Mouse (Mus musculus): Measurements from ENCODE around the gene Adprh. TPM values are rescaled to one million over a fixed set of nuclear protein-coding genes. Genes with fewer than 3 reads are reported as not detected.
"Not testable (repeated sequence)": the region's sequence is repeated elsewhere in the genome, so short reads cannot be mapped to it uniquely, and the experiment has no call there.

The Adprh gene
- polyA plus RNA-seq, 1 experiment from 2014 or later: 136 TPM

DNA sequence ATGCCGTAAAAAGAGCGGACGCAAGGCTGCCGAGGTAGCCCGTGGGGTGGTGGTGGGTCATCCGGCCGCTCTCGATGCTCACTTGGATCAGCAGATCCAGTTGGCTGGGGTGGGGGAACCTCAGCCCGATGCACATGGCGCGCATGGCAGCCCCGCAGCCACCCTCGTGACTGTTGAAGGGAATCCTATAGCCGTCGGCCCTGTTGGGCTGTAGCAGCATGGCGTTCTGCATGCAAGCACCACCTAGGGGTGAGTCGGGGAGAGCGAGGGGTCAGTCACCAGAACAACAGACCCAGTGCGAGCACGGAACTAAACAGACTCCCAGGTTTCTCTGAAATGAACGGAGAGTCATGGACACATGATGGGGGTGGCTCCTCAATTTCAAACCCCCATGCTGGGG is 5.1 kb downstream of the Adprh start:
- peaks cover 74% of the 10 kb centered on the region for H3K36me3 ChIP-seq (replicated peaks; ENCODE audit: control insufficient read depth, insufficient read depth)
- 92% methylated on average over 21 of the region's 21 CpGs for WGBS
- H3K9ac ChIP-seq: no peak overlapping the region
- no peak overlapping the region for H3K27ac ChIP-seq
- no peak for ATAC-seq (ENCODE audit: low FRiP score)
- no peaks in the 10 kb centered on the region for H3K9me3 ChIP-seq (ENCODE audit: control insufficient read depth, low read length)
- no peaks in the 10 kb centered on the region for H3K27me3 ChIP-seq (ENCODE audit: control insufficient read depth, insufficient read depth, low read length)
- DNase-seq (ENCODE audit: low spot score): no peak
- H3K4me1 ChIP-seq (replicated peaks; ENCODE audit: control insufficient read depth, insufficient read depth, low read length): peaks cover 12% of the 10 kb centered on the region; the same call in 1 of the 2 replicates
- no peak overlapping the region for H3K4me3 ChIP-seq (replicated peaks; ENCODE audit: low read length)
- no peak overlapping the region for H3K4me2 ChIP-seq (replicated peaks)

GRCm38 (mm10) chr16:38446141-38446540 is 6.4 kb downstream of the Adprh start:
- not testable (repeated sequence) for H3K27me3 ChIP-seq (ENCODE audit: control insufficient read depth, insufficient read depth, low read length); H3K9me3 ChIP-seq (ENCODE audit: control insufficient read depth, low read length); H3K9ac ChIP-seq; H3K4me1 ChIP-seq (replicated peaks; ENCODE audit: control insufficient read depth, insufficient read depth, low read length); DNase-seq (ENCODE audit: low spot score); ATAC-seq (ENCODE audit: low FRiP score); H3K4me3 ChIP-seq (replicated peaks; ENCODE audit: low read length); H3K27ac ChIP-seq; H3K4me2 ChIP-seq (replicated peaks)
- 98% methylated on average over 2 of the region's 2 CpGs for WGBS
- peaks cover 74% of the 10 kb centered on the region for H3K36me3 ChIP-seq (replicated peaks; ENCODE audit: control insufficient read depth, insufficient read depth)

DNA sequence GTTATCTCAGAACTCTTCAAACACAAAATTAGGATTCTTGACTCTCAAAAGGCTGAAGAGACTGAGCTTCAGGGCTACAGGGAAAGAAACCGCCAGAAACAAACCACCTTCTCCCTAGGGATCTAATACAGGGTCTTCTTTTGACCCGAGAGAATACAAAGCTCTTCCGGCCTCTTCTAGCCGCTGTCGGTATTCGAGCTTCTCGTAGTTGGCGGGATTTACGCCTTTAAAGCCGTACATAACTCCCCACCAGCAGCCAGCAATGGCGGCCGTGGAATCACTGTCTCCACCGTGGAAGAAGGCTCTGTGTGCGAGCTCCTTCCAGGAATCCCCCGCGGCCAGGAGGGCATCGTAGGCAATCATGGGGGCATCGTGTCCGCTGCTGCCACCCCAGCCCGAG is 6.9 kb downstream of the Adprh start:
- Histone ChIP-seq H3K36me3 (replicated peaks; ENCODE audit: control insufficient read depth, insufficient read depth) (peaks cover 74% of the 10 kb centered on the region), H3K9ac (no peak overlapping the region), H3K27me3 (ENCODE audit: control insufficient read depth, insufficient read depth, low read length) (no peaks in the 10 kb centered on the region), H3K4me3 (replicated peaks; ENCODE audit: low read length) (no peak overlapping the region), H3K4me2 (replicated peaks) (no peak overlapping the region), H3K27ac (no peak overlapping the region), H3K4me1 (replicated peaks; ENCODE audit: control insufficient read depth, insufficient read depth, low read length) (0 out of 2 replicates have a peak, but pooled peaks cover under 1% of the 10 kb centered on the region), H3K9me3 (ENCODE audit: control insufficient read depth, low read length) (no peaks in the 10 kb centered on the region)
- no peak for ATAC-seq (ENCODE audit: low FRiP score)
- DNase-seq (ENCODE audit: low spot score): no peak
- 97% methylated on average over 20 of the region's 20 CpGs for WGBS

DNA sequence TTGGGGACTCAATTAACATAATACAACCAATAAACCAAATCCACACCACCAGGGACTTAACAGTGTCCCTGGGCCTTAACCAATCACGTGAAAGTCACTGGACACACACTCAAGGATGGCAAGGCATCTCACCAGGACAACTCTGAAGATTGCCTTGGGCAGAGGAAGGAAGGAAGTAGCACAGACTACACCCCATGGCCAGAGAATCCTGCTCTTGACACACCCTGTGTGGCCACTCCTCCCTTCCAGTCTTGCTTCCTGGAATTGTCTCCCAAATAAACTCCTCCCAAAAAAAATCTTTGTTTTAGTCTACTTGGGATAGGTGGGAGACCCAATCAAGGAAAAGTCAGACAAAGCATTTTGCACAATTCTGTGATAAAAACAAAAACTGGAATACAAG is 7.5 kb downstream of the Adprh start:
- Histone ChIP-seq H3K4me1 (replicated peaks; ENCODE audit: control insufficient read depth, insufficient read depth, low read length) (no peaks in the 10 kb centered on the region), H3K9ac (no peak overlapping the region), H3K4me3 (replicated peaks; ENCODE audit: low read length) (no peak overlapping the region), H3K36me3 (replicated peaks; ENCODE audit: control insufficient read depth, insufficient read depth) (peaks cover 71% of the 10 kb centered on the region), H3K27me3 (ENCODE audit: control insufficient read depth, insufficient read depth, low read length) (no peaks in the 10 kb centered on the region), H3K4me2 (replicated peaks) (no peak overlapping the region), H3K27ac (no peak overlapping the region), H3K9me3 (ENCODE audit: control insufficient read depth, low read length) (no peaks in the 10 kb centered on the region)
- 97% methylated on average over 1 of the region's 1 CpGs for WGBS
- ATAC-seq (ENCODE audit: low FRiP score): no peak
- no peak for DNase-seq (ENCODE audit: low spot score)

DNA sequence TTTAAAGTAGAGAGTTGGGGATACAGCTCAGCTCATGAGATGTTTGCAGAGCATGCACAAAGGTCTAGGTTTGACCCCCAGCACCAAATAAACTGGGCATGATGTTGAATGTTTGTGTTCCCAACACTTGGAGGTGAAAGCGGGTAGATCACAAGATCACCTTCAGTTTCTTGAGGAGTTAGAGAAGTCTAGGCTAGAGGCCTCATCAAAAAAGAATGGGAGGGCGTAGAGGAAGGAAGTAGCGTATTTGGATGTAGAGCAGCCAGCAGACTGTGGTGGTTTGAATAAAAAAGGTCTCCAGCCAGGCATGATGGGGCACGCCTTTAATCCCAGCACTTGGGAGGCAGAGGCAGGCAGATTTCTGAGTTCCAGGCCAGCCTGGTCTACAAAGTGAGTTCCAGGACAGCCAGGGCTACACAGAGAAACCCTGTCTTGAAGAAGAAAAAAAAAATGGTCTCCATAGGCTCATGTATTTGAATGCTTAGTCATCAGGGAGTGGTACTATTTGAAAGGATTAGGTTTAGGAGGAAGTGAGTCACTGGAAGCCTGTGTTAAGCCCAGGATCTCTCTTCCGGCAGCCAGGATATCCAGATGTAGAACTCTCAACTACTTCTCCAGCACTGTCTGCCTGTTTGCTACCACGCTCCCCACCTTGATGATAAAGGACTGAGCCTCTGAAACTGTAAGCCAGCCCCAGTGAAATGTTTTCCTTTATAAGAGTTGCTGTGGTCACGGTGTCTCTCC is 8.6 kb downstream of the Adprh start:
- H3K27me3 ChIP-seq (ENCODE audit: control insufficient read depth, insufficient read depth, low read length): no peaks in the 10 kb centered on the region
- no peaks in the 10 kb centered on the region for H3K9me3 ChIP-seq (ENCODE audit: control insufficient read depth, low read length)
- H3K4me2 ChIP-seq (replicated peaks): no peak overlapping the region
- H3K4me1 ChIP-seq (replicated peaks; ENCODE audit: control insufficient read depth, insufficient read depth, low read length): no peaks in the 10 kb centered on the region
- H3K4me3 ChIP-seq (replicated peaks; ENCODE audit: low read length): no peak overlapping the region
- H3K9ac ChIP-seq: no peak overlapping the region
- DNase-seq (ENCODE audit: low spot score): no peak
- no peak overlapping the region for H3K27ac ChIP-seq
- 98% methylated on average over 7 of the region's 7 CpGs for WGBS
- peaks cover 59% of the 10 kb centered on the region for H3K36me3 ChIP-seq (replicated peaks; ENCODE audit: control insufficient read depth, insufficient read depth)
- ATAC-seq (ENCODE audit: low FRiP score): no peak

- H3K9me3 ChIP-seq (ENCODE audit: control insufficient read depth, low read length): no peaks in the 10 kb centered on the region
- H3K4me3 ChIP-seq (replicated peaks; ENCODE audit: low read length): no peak overlapping the region
- no peak overlapping the region for H3K4me2 ChIP-seq (replicated peaks)
- H3K4me1 ChIP-seq (replicated peaks; ENCODE audit: control insufficient read depth, insufficient read depth, low read length): no peaks in the 10 kb centered on the region
- 85% methylated on average over 8 of the region's 8 CpGs for WGBS
- H3K27ac ChIP-seq: no peak overlapping the region
- DNase-seq (ENCODE audit: low spot score): no peak
- no peaks in the 10 kb centered on the region for H3K27me3 ChIP-seq (ENCODE audit: control insufficient read depth, insufficient read depth, low read length)
- peaks cover 45% of the 10 kb centered on the region for H3K36me3 ChIP-seq (replicated peaks; ENCODE audit: control insufficient read depth, insufficient read depth)
- no peak for ATAC-seq (ENCODE audit: low FRiP score)
- no peak overlapping the region for H3K9ac ChIP-seq
These were observed 10.3 kb downstream of the Adprh start for GRCm38 (mm10) chr16:38442216-38442615.

DNA sequence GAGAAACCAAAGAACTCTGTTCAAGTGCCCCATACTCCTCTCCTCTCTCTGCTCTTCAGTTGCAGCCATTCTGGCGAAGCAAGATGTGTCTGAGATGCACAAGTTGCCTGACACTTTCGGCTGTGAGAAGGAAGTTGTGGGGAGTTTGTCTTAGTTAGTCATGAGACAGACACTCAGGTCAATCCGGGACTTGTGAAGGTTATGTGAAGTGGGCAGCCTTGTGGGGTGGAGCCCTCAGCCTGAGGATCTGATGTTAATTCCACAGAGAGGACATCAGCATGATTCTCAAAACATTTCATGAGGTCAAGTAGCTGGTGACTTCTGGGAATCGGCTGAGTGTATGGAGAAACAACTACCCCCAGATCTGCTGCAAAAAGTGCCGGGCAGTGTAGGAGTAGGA is 10.9 kb downstream of the Adprh start:
- Histone ChIP-seq H3K27ac (no peak overlapping the region), H3K9me3 (ENCODE audit: control insufficient read depth, low read length) (no peaks in the 10 kb centered on the region), H3K27me3 (ENCODE audit: control insufficient read depth, insufficient read depth, low read length) (no peaks in the 10 kb centered on the region), H3K9ac (no peak overlapping the region), H3K36me3 (replicated peaks; ENCODE audit: control insufficient read depth, insufficient read depth) (peaks cover 39% of the 10 kb centered on the region), H3K4me3 (replicated peaks; ENCODE audit: low read length) (no peak overlapping the region), H3K4me2 (replicated peaks) (no peak overlapping the region), H3K4me1 (replicated peaks; ENCODE audit: control insufficient read depth, insufficient read depth, low read length) (no peaks in the 10 kb centered on the region)
- ATAC-seq (ENCODE audit: low FRiP score): no peak
- WGBS: 92% methylated on average over 5 of the region's 5 CpGs
- DNase-seq (ENCODE audit: low spot score): no peak

DNA sequence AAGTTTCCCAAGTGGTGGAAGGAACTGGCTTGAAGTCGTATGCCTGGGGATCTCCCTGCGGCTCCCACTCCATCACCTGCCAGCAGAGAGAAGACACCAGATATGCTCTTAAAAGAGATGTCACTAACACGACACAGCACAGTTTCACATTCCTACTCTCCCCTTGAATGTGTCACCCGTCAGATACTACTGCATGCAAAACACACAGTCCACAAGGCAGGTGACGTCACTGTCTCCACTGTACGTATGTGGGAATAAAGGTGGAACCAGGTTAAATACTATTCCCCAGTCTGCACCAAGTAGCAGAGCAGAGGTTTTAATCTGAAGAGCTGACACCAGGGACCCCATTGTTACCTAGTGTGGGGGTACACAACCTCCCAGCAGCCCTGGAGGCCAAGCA is 12.1 kb downstream of the Adprh start:
- Histone ChIP-seq H3K4me1 (replicated peaks; ENCODE audit: control insufficient read depth, insufficient read depth, low read length) (no peaks in the 10 kb centered on the region), H3K27me3 (ENCODE audit: control insufficient read depth, insufficient read depth, low read length) (no peaks in the 10 kb centered on the region), H3K9ac (no peak overlapping the region), H3K36me3 (replicated peaks; ENCODE audit: control insufficient read depth, insufficient read depth) (peaks cover 27% of the 10 kb centered on the region), H3K27ac (no peak overlapping the region), H3K4me3 (replicated peaks; ENCODE audit: low read length) (no peak overlapping the region), H3K4me2 (replicated peaks) (no peak overlapping the region), H3K9me3 (ENCODE audit: control insufficient read depth, low read length) (no peaks in the 10 kb centered on the region)
- no peak for ATAC-seq (ENCODE audit: low FRiP score)
- DNase-seq (ENCODE audit: low spot score): no peak
- WGBS: 86% methylated on average over 6 of the region's 6 CpGs

DNA sequence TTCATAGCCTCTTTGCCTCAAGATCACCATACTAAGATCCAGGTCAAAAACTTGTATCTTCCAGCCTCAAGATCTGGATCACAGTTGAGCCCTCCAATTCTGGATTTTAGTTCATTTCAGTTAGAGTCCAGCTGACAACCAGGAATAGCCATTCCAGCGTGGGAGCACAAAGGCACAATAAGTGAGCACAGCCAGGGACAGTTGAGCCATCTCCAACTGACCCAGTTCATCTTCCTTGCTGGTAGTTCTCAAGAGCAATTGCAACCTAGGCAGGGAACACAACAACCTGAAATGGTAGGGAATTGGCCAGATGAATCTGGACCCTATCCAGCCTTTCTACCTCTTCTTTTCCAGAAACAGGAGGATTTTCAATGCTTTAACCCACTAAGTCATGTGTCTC is 13.3 kb downstream of the Adprh start:
- no peaks in the 10 kb centered on the region for H3K4me1 ChIP-seq (replicated peaks; ENCODE audit: control insufficient read depth, insufficient read depth, low read length)
- H3K27me3 ChIP-seq (ENCODE audit: control insufficient read depth, insufficient read depth, low read length): no peaks in the 10 kb centered on the region
- ATAC-seq (ENCODE audit: low FRiP score) (no peak), DNase-seq (ENCODE audit: low spot score) (no peak)
- no peaks in the 10 kb centered on the region for H3K9me3 ChIP-seq (ENCODE audit: control insufficient read depth, low read length)
- no peak overlapping the region for H3K27ac ChIP-seq
- WGBS: 77% methylated on average over 1 of the region's 1 CpGs
- peaks cover 15% of the 10 kb centered on the region for H3K36me3 ChIP-seq (replicated peaks; ENCODE audit: control insufficient read depth, insufficient read depth)
- no peak overlapping the region for H3K4me3 ChIP-seq (replicated peaks; ENCODE audit: low read length)
- no peak overlapping the region for H3K4me2 ChIP-seq (replicated peaks)
- no peak overlapping the region for H3K9ac ChIP-seq
